Mouse (Mus musculus): ENCODE data around the gene C530008M17Rik. TPM values are rescaled to one million over a fixed set of nuclear protein-coding genes. Genes with fewer than 3 reads are reported as not detected.

The C530008M17Rik gene
- total RNA-seq, 2 experiments from 2014 or later = 3.2 to 3.6 TPM

GRCm38 (mm10) chr5:76691706-76692424 is 35.6 kb downstream of the C530008M17Rik start:
- no peak for DNase-seq
- intact Hi-C loops (cut with DNase I; ENCODE audit: low total_unique reads) = no loop called here

- DNase-seq = peak; percentile 13
- intact Hi-C loops (cut with DNase I; ENCODE audit: low total_unique reads) = no loop called here
Measured at GRCm38 (mm10) chr5:76697536-76697935, 41.2 kb downstream of the C530008M17Rik start.

- intact Hi-C loops (cut with DNase I; ENCODE audit: low total_unique reads) = no loop called here
- no peak for DNase-seq
Measured at GRCm38 (mm10) chr5:76698187-76698586, 41.9 kb downstream of the C530008M17Rik start.

GRCm38 (mm10) chr5:76701127-76701853 is 45.0 kb downstream of the C530008M17Rik start:
- no peak for DNase-seq
- intact Hi-C loops (cut with DNase I; ENCODE audit: low total_unique reads) = no loop called here

GRCm38 (mm10) chr5:76702104-76702503 is 45.8 kb downstream of the C530008M17Rik start:
- DNase-seq = no peak

GRCm38 (mm10) chr5:76702646-76703045 is 46.3 kb downstream of the C530008M17Rik start:
- intact Hi-C loops (cut with DNase I; ENCODE audit: low total_unique reads) = no loop called here
- DNase-seq = no peak

More at GRCm38 (mm10) chr5:76702104-76702503, 45.8 kb downstream of the C530008M17Rik start:
- intact Hi-C loops (cut with DNase I; ENCODE audit: low total_unique reads) = no loop called here

- DNase-seq = no peak
- intact Hi-C loops (cut with DNase I; ENCODE audit: low total_unique reads) = no loop called here
Measured at GRCm38 (mm10) chr5:76705307-76706173, 49.2 kb downstream of the C530008M17Rik start.

- DNase-seq = no peak
- intact Hi-C loops (cut with DNase I; ENCODE audit: low total_unique reads) = no loop called here
Measured at GRCm38 (mm10) chr5:76707072-76707471, 50.8 kb downstream of the C530008M17Rik start.

GRCm38 (mm10) chr5:76708004-76708403 is 51.7 kb downstream of the C530008M17Rik start:
- no peak for DNase-seq
- intact Hi-C loops (cut with DNase I; ENCODE audit: low total_unique reads) = no loop called here

GRCm38 (mm10) chr5:76713743-76714142 is 57.4 kb downstream of the C530008M17Rik start:
- intact Hi-C loops (cut with DNase I; ENCODE audit: low total_unique reads) = no loop called here
- DNase-seq = no peak

GRCm38 (mm10) chr5:76719954-76720353 is 63.6 kb downstream of the C530008M17Rik start:
- DNase-seq = no peak
- intact Hi-C loops (cut with DNase I; ENCODE audit: low total_unique reads) = no loop called here

GRCm38 (mm10) chr5:76724878-76725277 is 68.6 kb downstream of the C530008M17Rik start:
- intact Hi-C loops (cut with DNase I; ENCODE audit: low total_unique reads) = no loop called here
- DNase-seq = no peak

- no peak for DNase-seq
- intact Hi-C loops (cut with DNase I; ENCODE audit: low total_unique reads) = no loop called here
Measured at GRCm38 (mm10) chr5:76726518-76727103, 70.3 kb downstream of the C530008M17Rik start.

- DNase-seq = no peak
- intact Hi-C loops (cut with DNase I; ENCODE audit: low total_unique reads) = no loop called here
Measured at GRCm38 (mm10) chr5:76733055-76733641, 76.8 kb downstream of the C530008M17Rik start.

GRCm38 (mm10) chr5:76741463-76741862 is 85.2 kb downstream of the C530008M17Rik start:
- DNase-seq = no peak
- intact Hi-C loops (cut with DNase I; ENCODE audit: low total_unique reads) = no loop called here

- intact Hi-C loops (cut with DNase I; ENCODE audit: low total_unique reads) = no loop called here
- no peak for DNase-seq
Measured at GRCm38 (mm10) chr5:76742076-76742475, 85.8 kb downstream of the C530008M17Rik start.

- intact Hi-C loops (cut with DNase I; ENCODE audit: low total_unique reads) = no loop called here
- DNase-seq = no peak
Measured at GRCm38 (mm10) chr5:76744737-76745209, 88.5 kb downstream of the C530008M17Rik start.

- intact Hi-C loops (cut with DNase I; ENCODE audit: low total_unique reads) = no loop called here
- no peak for DNase-seq
Measured at GRCm38 (mm10) chr5:76747851-76748250, 91.5 kb downstream of the C530008M17Rik start.

- intact Hi-C loops (cut with DNase I; ENCODE audit: low total_unique reads) = no loop called here
- DNase-seq = no peak
Measured at GRCm38 (mm10) chr5:76752351-76752750, 96.0 kb downstream of the C530008M17Rik start.
